Mouse (Mus musculus): ENCODE results near the gene BC048679. TPM values are rescaled to one million over a fixed set of nuclear protein-coding genes. Genes with fewer than 3 reads are reported as not detected.

The BC048679 gene
- not detected for polyA plus RNA-seq (2014; fragmentation: Illumina TruSeq; extraction: RNeasy Lipid Tissue Mini Kit (QIAGEN cat#74804); ENCODE audit: low read depth, low replicate concordance)

DNA sequence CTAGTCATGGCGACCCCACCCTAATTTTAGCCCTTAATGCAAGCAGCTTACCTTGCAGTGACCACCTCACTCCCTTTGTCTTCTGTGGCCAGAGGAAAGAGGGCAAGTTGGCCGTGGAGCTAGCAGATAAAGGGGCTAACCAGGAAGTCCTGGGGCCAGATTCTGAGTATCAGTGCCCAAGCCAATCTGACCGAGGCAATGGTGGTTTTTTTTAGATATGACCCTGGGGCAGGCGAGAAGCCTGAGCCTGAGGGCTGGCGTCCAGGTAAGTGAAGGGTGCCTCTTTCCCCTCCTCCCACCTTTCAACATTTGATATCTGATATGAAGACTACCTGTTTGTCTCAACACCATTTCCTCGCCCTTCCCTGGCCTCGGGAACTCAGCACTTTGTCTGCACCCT is at the start of gene BC048679:
Gene BC048679, minus strand, starts transcription at position 101 of the 400 bp plus-strand sequence.

GRCm38 (mm10) chr7:81493331-81494021 is 4.6 kb downstream of the BC048679 start, which contains the start of gene Ap3b2:
TSS of gene Ap3b2 (minus strand) at chr7:81493925.

DNA sequence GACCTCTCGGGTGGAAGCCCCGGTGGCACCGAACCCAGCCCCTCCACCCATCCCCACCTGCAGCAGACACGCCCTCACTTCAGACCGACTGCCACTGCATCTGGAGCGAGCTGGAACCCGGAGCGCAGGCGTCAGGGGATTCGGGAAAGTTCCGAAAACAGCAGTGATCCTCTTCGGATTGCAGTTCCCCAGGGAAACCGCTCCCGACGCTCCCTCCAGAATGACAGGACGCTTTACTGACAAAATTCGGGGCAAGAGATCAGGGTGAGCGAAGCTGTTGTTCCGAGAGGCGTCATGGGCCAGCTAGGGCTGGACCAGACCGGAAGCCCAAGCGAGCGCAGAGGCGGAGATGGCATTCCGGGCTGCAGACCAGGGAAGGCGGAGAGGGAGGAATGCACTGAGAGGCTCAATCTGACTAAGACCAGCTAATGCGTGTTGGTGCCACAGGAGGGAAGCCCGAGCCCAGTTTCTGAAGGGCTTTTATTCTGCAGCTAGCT is 42.9 kb downstream of the BC048679 start, which contains the start of gene Cpeb1:
Gene Cpeb1, minus strand, starts transcription at position 311 of the 497 bp plus-strand sequence.

Other genes with a start within 250 kb of the BC048679 start
- 184 TPM for gene Rps17, start 153.0 kb downstream of the BC048679 start, polyA plus RNA-seq (2014; fragmentation: Illumina TruSeq; extraction: RNeasy Lipid Tissue Mini Kit (QIAGEN cat#74804); ENCODE audit: low read depth, low replicate concordance)
- 18.3 TPM for gene Cpeb1, start 42.8 kb downstream of the BC048679 start, polyA plus RNA-seq (2014; fragmentation: Illumina TruSeq; extraction: RNeasy Lipid Tissue Mini Kit (QIAGEN cat#74804); ENCODE audit: low read depth, low replicate concordance)
- gene Ap3b2, start 4.4 kb downstream of the BC048679 start, polyA plus RNA-seq (2014; fragmentation: Illumina TruSeq; extraction: RNeasy Lipid Tissue Mini Kit (QIAGEN cat#74804); ENCODE audit: low read depth, low replicate concordance): not detected
- 0.22 TPM for gene Fsd2, start 68.7 kb upstream of the BC048679 start, polyA plus RNA-seq (2014; fragmentation: Illumina TruSeq; extraction: RNeasy Lipid Tissue Mini Kit (QIAGEN cat#74804); ENCODE audit: low read depth, low replicate concordance)
- 29.0 TPM for gene Whamm, start 73.0 kb upstream of the BC048679 start, polyA plus RNA-seq (2014; fragmentation: Illumina TruSeq; extraction: RNeasy Lipid Tissue Mini Kit (QIAGEN cat#74804); ENCODE audit: low read depth, low replicate concordance)
- gene Homer2, start 209.2 kb upstream of the BC048679 start, polyA plus RNA-seq (2014; fragmentation: Illumina TruSeq; extraction: RNeasy Lipid Tissue Mini Kit (QIAGEN cat#74804); ENCODE audit: low read depth, low replicate concordance): 0.50 TPM